ENCODE assay signal across 10 mouse cellular contexts in genomic region chr4:119463756-119464419, GRCm38 (mm10). TPM values are rescaled to one million over a fixed set of nuclear protein-coding genes. Genes with fewer than 3 reads are reported as not detected.
A peak's percentile ranks its signal among the peaks of the same experiment; 100 is the strongest.
DNase-seq lines count a peak whose midpoint lies in the region; ATAC-seq and TF ChIP-seq lines count a peak whose summit lies in the region.
"Had no signal": no experiment of that assay in that cellular context is flagged by ENCODE, and none has a peak within 500 bp of the region (broad histone marks: within the 10 kb centered on the region; RNA-seq: fewer than 3 reads in every experiment).

No protein-coding gene starts in this region.

- H3K9ac ChIP-seq in heart, embryonic 12.5 days: peak overlapping the region; percentile 5; the same call in 1 of the 2 replicates
- no peak overlapping the region for H3K9ac ChIP-seq in embryonic facial prominence, embryonic 15.5 days

- TF ChIP-seq CTCF in cerebellum, adult 2 months (IDR thresholded peaks at IDR 0.05; ENCODE audit: borderline replicate concordance, insufficient read depth, low read depth, low read length): no peak

- ATAC-seq in heart, embryonic 12.5 days (ENCODE audit: insufficient number of reproducible peaks, low FRiP score): no peak
- ATAC-seq in embryonic facial prominence, embryonic 15.5 days (ENCODE audit: insufficient number of reproducible peaks, low FRiP score, low TSS enrichment, low read depth): no peak; the same call in 1 of the 2 replicates

- TF ChIP-seq POLR2A in cerebellum, adult 2 months (IDR thresholded peaks at IDR 0.05; ENCODE audit: borderline replicate concordance, insufficient read depth, low read length): no peak

- peaks cover 37% of the 10 kb centered on the region for H3K4me1 ChIP-seq in heart, embryonic 12.5 days (replicated peaks)
- peaks cover 34% of the 10 kb centered on the region for H3K4me1 ChIP-seq in embryonic facial prominence, embryonic 15.5 days
- peaks cover 34% of the 10 kb centered on the region for H3K4me1 ChIP-seq in cerebellum, adult 2 months (ENCODE audit: control insufficient read depth, insufficient read depth, low read length)

- no peaks in the 10 kb centered on the region for H3K9me3 ChIP-seq in heart, embryonic 12.5 days (replicated peaks)
- no peaks in the 10 kb centered on the region for H3K9me3 ChIP-seq in embryonic facial prominence, embryonic 15.5 days (replicated peaks)

- H3K27ac ChIP-seq in heart, embryonic 12.5 days (ENCODE audit: poor library complexity, severe bottlenecking): peak overlapping the region; percentile 50
- H3K27ac ChIP-seq in embryonic facial prominence, embryonic 15.5 days (replicated peaks): peak overlapping the region; percentile 48; the same call in 1 of the 2 replicates
- no peak overlapping the region for H3K27ac ChIP-seq in cerebellum, adult 2 months (ENCODE audit: insufficient read depth, low read length)
- H3K27ac ChIP-seq: macrophage had no signal

- 63% methylated on average over 13 of the region's 13 CpGs for WGBS in heart, embryonic 12.5 days
- 61% methylated on average over 13 of the region's 13 CpGs for WGBS in embryonic facial prominence, embryonic 15.5 days
- WGBS in cerebellum, adult 2 months: 75% methylated on average over 13 of the region's 13 CpGs

- H3K4me3 ChIP-seq in heart, embryonic 12.5 days: no peak overlapping the region
- no peak overlapping the region for H3K4me3 ChIP-seq in embryonic facial prominence, embryonic 15.5 days (replicated peaks)
- H3K4me3 ChIP-seq in cerebellum, adult 2 months (replicated peaks; ENCODE audit: insufficient read depth, low read depth, low read length): no peak overlapping the region

- DNase-seq in heart, adult 18-20 months: no peak
- peak; percentile 4 for DNase-seq in 3T3-L1 (ENCODE audit: low read depth, low spot score)
- peak; percentile 63 for DNase-seq in naive thymus-derived CD4-positive, alpha-beta T cell, adult 2 months (ENCODE audit: low read depth)
- DNase-seq in right cerebral cortex, postnatal 10 days (ENCODE audit: low spot score in 2 of 2): no peak
- DNase-seq in cerebellum, adult 2 months: no peak
- DNase-seq in gastrocnemius, postnatal 4 days (ENCODE audit: low spot score in 2 of 2): no peak

- H3K36me3 ChIP-seq in heart, embryonic 12.5 days: no peaks in the 10 kb centered on the region
- no peaks in the 10 kb centered on the region for H3K36me3 ChIP-seq in embryonic facial prominence, embryonic 15.5 days

- H3K27me3 ChIP-seq in heart, embryonic 12.5 days (replicated peaks): peaks cover 5% of the 10 kb centered on the region; the same call in 1 of the 2 replicates
- H3K27me3 ChIP-seq in embryonic facial prominence, embryonic 15.5 days: no peaks in the 10 kb centered on the region
- no peaks in the 10 kb centered on the region for H3K27me3 ChIP-seq in cerebellum, adult 2 months (ENCODE audit: control insufficient read depth, insufficient read depth, low read length)

- 0 out of 2 replicates have a peak overlapping the region, but pooled peaks have one; percentile 39 for H3K4me2 ChIP-seq in heart, embryonic 12.5 days
- H3K4me2 ChIP-seq in embryonic facial prominence, embryonic 15.5 days (replicated peaks): no peak overlapping the region

RNA-seq across cellular contexts. Expression of gene Rimkla, which starts 28.5 kb away (rescaled TPM):
- 6.1 and 6.5 TPM in 2 replicates for polyA plus RNA-seq in heart, embryonic 12.5 days (2016; fragmentation: Nextera tagmentation; extraction: Ambion mirVana)
- 1 to 10 TPM in 1 of 2 experiments, under 1 TPM in 1; 0.57 to 1.3 TPM for total RNA-seq in heart, adult 18-20 months (2021)
- 0.45 and 0.50 TPM in 2 replicates for polyA plus RNA-seq in embryonic facial prominence, embryonic 15.5 days (2015; fragmentation: Nextera tagmentation; extraction: Ambion mirVana)
- 35.4 and 39.2 TPM in 2 replicates for polyA plus RNA-seq in cerebellum, adult 2 months (2012; rRNA removed)
- 1 to 10 TPM in 1 of 2 experiments, under 1 TPM in 1; 0.59 to 1.2 TPM for total RNA-seq in gastrocnemius, postnatal 4 days (2021)
- total RNA-seq: gastrocnemius, adult 18-20 months had no signal
- polyA plus RNA-seq: macrophage had no signal

RNA-seq across cellular contexts. Expression of gene Zmynd12, which starts 41.3 kb away (rescaled TPM):
- 0.23 TPM in 1 of 2 replicates, not detected in the other for polyA plus RNA-seq in heart, embryonic 12.5 days (2016; fragmentation: Nextera tagmentation; extraction: Ambion mirVana)
- not detected for total RNA-seq in heart, adult 18-20 months (2021)
- 1.8 and 2.1 TPM in 2 replicates for polyA plus RNA-seq in embryonic facial prominence, embryonic 15.5 days (2015; fragmentation: Nextera tagmentation; extraction: Ambion mirVana)
- polyA plus RNA-seq in cerebellum, adult 2 months (2012; rRNA removed): 0.64 and 0.81 TPM in 2 replicates
- total RNA-seq in gastrocnemius, postnatal 4 days (2021): not detected
- total RNA-seq: gastrocnemius, adult 18-20 months had no signal
- polyA plus RNA-seq: macrophage had no signal

RNA-seq across cellular contexts. Expression of gene Ppcs, which starts 41.7 kb away (rescaled TPM):
- polyA plus RNA-seq in heart, embryonic 12.5 days (2016; fragmentation: Nextera tagmentation; extraction: Ambion mirVana): 26.3 and 27.6 TPM in 2 replicates
- 10 to 100 TPM; 11.4 to 12.6 TPM for total RNA-seq in heart, adult 18-20 months (2021)
- polyA plus RNA-seq in embryonic facial prominence, embryonic 15.5 days (2015; fragmentation: Nextera tagmentation; extraction: Ambion mirVana): 23.7 and 26.8 TPM in 2 replicates
- polyA plus RNA-seq in cerebellum, adult 2 months (2012; rRNA removed): 14.1 and 16.1 TPM in 2 replicates
- total RNA-seq in gastrocnemius, postnatal 4 days (2021): 1 to 10 TPM; 5.7 to 6.0 TPM

RNA-seq across cellular contexts. Expression of gene Ccdc30, which starts 48.6 kb away (rescaled TPM):
- 3.3 and 4.1 TPM in 2 replicates for polyA plus RNA-seq in heart, embryonic 12.5 days (2016; fragmentation: Nextera tagmentation; extraction: Ambion mirVana)
- under 1 TPM in 1 of 2 experiments, not detected in 1; 0.59 TPM for total RNA-seq in heart, adult 18-20 months (2021)
- 8.7 and 10.5 TPM in 2 replicates for polyA plus RNA-seq in embryonic facial prominence, embryonic 15.5 days (2015; fragmentation: Nextera tagmentation; extraction: Ambion mirVana)
- 8.8 and 9.7 TPM in 2 replicates for polyA plus RNA-seq in cerebellum, adult 2 months (2012; rRNA removed)
- total RNA-seq in gastrocnemius, postnatal 4 days (2021): under 1 TPM; 0.44 to 0.61 TPM
- total RNA-seq: gastrocnemius, adult 18-20 months had no signal
- polyA plus RNA-seq: macrophage had no signal

Comparison
In these comparisons a context has a peak if more than half of its experiments do, and no peak if none do; other contexts are left out.
1. DNase-seq: peak in 3T3-L1 (single experiment) and naive thymus-derived CD4-positive, alpha-beta T cell, adult 2 months (single experiment); none in heart, adult 18-20 months (0 of 2), right cerebral cortex, postnatal 10 days (0 of 2), cerebellum, adult 2 months (0 of 2) and gastrocnemius, postnatal 4 days (0 of 2).